Mouse (Mus musculus): ENCODE data around the gene S100a5.

DNA sequence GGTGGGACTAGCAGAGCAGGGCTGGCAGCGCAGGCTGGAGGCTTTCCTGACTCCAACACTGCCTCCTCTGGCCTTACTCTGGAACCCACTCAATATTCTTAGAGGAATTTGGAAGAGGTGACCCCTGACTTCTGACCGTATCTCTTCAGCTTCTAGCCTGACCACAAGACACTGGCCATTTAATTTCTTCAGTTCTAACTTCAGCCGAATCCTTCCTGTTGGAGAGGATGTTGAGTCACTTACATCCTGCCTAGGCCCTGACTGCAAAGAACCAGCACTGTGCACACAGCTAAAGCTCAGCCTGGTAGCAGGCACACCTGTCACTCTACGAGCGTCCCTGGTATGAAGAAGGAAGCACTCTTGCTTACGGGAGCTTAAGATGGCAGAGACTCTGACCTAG, 18.9 kb upstream of the S100a5 start:
- TF ChIP-seq CTCF (IDR thresholded peaks at IDR 0.05; ENCODE audit: borderline replicate concordance, insufficient read depth, low read depth, low read length), result no peak
- no peak for TF ChIP-seq POLR2A (IDR thresholded peaks at IDR 0.05; ENCODE audit: borderline replicate concordance, insufficient read depth, low read length)
